Mouse (Mus musculus) Patski (cell line): ENCODE measurements around the gene Scube1. TPM values are rescaled to one million over a fixed set of nuclear protein-coding genes. Genes with fewer than 3 reads are reported as not detected.

Experiments used
- ATAC-seq: fragments of 100-300 bp; one replicate; pipeline ENCODE4 v1.8.0; 2021
- CTCF ChIA-PET: fragments of 350-600 bp; sonication (Branson Sonifier 250); formaldehyde crosslinking; loops from one replicate; lab custom pipeline; 2022; ENCODE audit warnings: inconsistent platforms; lab: Charles Lee
- POLR2A ChIA-PET: fragments of 350-600 bp; sonication (Branson Sonifier 250); formaldehyde crosslinking; loops from one replicate; lab custom pipeline; 2022; ENCODE audit warnings: antibody characterized with exemption, inconsistent platforms; lab: Charles Lee
- DNase-seq: peaks from one replicate; pipeline ENCODE4 v3.0.0-alpha.2; 2011; ENCODE audit warnings: low read depth, low spot score
- H3K27me3 ChIP-seq: fragments of 371-371 bp; one replicate; pipeline ENCODE4 v1.5.1; 2021
- CTCF ChIP-seq: fragments of 100-300 bp; IDR thresholded peaks from one replicate; pipeline ENCODE4 v1.5.1; 2021
- in situ Hi-C: fragments of 300-500 bp; cut with MboI; formaldehyde crosslinking; loops from 3 replicates; pipeline ENCODE4 v1.11.1; 2018; ENCODE audit warnings: low pct_unique_long_range_greater_than_20kb, mixed read lengths
- polyA plus RNA-seq: library from polyadenylated mRNA; unstranded; gene quantifications from one replicate; pipeline ENCODE4 v1.2.3, GENCODE M21; 2021

The Scube1 gene
- polyA plus RNA-seq, 1 experiment from 2014 or later, result 0.71 TPM

- CTCF ChIA-PET, result no interaction called here
- peak; percentile 26 for ATAC-seq
- no peaks in the 10 kb centered on the region for H3K27me3 ChIP-seq
- TF ChIP-seq CTCF, result no peak
- peak; percentile 22 for DNase-seq
- POLR2A ChIA-PET, result no interaction called here
- in situ Hi-C loops, result no loop called here
These were observed 21.5 kb upstream of the Scube1 start for GRCm38 (mm10) chr15:83746311-83746710.

GRCm38 (mm10) chr15:83742018-83742417 is 17.2 kb upstream of the Scube1 start:
- H3K27me3 ChIP-seq, result no peaks in the 10 kb centered on the region
- no peak for TF ChIP-seq CTCF
- POLR2A ChIA-PET, result no interaction called here
- no peak for DNase-seq
- CTCF ChIA-PET, result no interaction called here
- no peak for ATAC-seq
- in situ Hi-C loops, result no loop called here

DNA sequence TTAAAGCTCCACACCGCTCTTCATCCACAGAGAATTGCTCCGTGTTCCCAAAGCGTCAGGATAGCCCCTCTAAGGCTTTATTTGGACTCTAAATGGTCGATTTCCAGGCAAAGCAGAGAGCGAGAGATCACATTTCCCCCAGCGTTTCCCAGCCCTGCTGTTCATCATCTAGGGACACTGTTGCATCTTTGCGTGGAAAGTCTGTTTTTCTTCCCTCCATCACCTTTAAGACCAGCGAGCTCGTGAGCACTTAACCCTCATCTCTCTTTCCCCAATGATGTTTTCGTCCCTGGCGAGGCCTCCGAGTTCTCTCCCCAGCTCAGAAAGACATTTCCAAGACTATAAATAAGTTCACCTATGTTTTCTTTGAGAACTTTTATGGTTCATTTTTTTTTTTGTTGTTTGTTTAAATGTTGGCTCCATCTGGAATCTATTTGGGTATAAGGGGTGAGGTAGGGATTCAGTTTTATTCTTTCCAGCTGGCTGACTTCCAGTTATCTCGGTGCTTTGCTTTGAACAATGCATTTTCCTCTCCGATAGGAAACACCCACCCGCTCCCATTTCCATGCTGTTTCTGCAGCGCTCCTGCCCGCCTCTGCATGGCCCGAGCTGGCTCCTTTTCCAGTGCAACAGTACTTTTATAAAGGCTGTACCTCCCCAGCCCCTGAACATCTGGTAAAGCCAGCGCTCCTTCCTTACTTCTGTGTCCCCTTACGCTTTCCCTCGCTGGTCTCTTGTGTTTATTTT is 16.0 kb upstream of the Scube1 start:
- DNase-seq, result no peak
- in situ Hi-C loops, result no loop called here
- ChIA-PET POLR2A (no interaction called here), CTCF (no interaction called here)
- TF ChIP-seq CTCF, result no peak
- H3K27me3 ChIP-seq, result no peaks in the 10 kb centered on the region
- no peak for ATAC-seq

GRCm38 (mm10) chr15:83727626-83728025 is 2.8 kb upstream of the Scube1 start:
- in situ Hi-C loops, result no loop called here
- DNase-seq (no peak), ATAC-seq (no peak)
- ChIA-PET POLR2A (no interaction called here), CTCF (interaction anchor here (1.5 kb wide), 1 partner anchor 66 kb away, joined by 3 read pairs; no protein-coding TSS in a partner anchor)
- H3K27me3 ChIP-seq, result peaks cover 30% of the 10 kb centered on the region
- no peak for TF ChIP-seq CTCF

DNA sequence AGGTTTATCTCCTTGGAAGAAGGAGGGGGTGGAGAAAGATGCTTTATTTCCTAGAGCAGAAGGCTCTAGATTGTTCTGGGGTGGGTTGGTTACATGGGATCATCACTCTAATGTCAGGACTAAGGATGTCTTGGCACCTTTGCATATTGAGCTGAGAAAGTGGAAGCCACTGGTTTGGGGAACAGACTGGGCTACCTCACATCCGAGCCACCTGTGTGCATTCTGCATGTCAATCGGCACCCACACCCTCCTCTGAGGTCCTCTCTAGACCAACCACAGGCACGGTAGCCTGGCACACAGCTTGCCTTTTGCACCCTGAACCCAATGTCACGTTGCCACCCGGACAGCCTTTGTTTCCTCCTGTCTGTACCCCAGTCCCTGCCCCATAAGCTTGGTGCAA is 1.9 kb upstream of the Scube1 start:
- CTCF ChIA-PET, result no interaction called here
- DNase-seq (no peak), ATAC-seq (no peak)
- POLR2A ChIA-PET, result no interaction called here
- peaks cover 37% of the 10 kb centered on the region for H3K27me3 ChIP-seq
- in situ Hi-C loops, result no loop called here
- TF ChIP-seq CTCF, result no peak

DNA sequence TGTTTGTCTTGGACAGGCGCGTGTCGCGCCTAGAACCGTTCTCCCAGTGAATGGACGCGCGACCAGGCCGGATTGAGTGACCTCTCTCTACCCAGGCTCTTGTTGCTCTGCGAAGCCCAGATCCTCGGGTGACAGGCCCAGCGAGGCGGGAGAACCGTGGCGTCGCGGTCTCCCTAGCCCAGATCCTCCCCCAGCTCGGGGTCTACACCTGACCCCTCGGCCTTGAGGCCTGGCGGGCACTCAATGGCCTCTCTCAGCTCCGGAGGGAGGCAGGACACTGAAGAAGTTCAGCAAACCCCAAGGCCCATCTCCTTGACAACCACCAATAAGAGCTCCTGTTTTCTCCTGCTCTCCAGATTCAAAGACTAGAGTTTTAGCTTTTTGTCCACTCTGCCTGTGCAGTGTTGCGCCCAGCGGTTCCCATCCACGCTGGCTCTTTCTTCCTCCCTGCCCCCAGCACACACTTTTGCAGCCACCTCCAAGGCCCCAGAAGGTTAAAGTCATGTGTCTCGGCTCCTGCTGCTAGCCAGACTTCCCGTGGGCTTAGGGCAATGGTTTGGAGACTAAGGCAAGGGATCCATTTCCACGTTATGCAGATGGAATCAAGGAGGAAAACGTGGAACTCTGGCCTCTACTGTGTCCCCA is 857 bp upstream of the Scube1 start:
- in situ Hi-C loops, result no loop called here
- peaks cover 45% of the 10 kb centered on the region for H3K27me3 ChIP-seq
- no peak for ATAC-seq
- no peak for TF ChIP-seq CTCF
- ChIA-PET CTCF (no interaction called here), POLR2A (no interaction called here)
- no peak for DNase-seq

- ChIA-PET POLR2A (no interaction called here), CTCF (no interaction called here)
- ATAC-seq (peak; percentile 20), DNase-seq (no peak)
- H3K27me3 ChIP-seq, result peaks cover 54% of the 10 kb centered on the region
- TF ChIP-seq CTCF, result no peak
- in situ Hi-C loops, result no loop called here
These were observed 498 bp downstream of the Scube1 start for GRCm38 (mm10) chr15:83724160-83724885.

GRCm38 (mm10) chr15:83715582-83716228 is 9.1 kb downstream of the Scube1 start:
- peaks cover 28% of the 10 kb centered on the region for H3K27me3 ChIP-seq
- CTCF ChIA-PET, result no interaction called here
- POLR2A ChIA-PET, result no interaction called here
- DNase-seq (no peak), ATAC-seq (no peak)
- TF ChIP-seq CTCF, result no peak
- in situ Hi-C loops, result no loop called here

GRCm38 (mm10) chr15:83712798-83713197 is 12.0 kb downstream of the Scube1 start:
- ChIA-PET CTCF (no interaction called here), POLR2A (no interaction called here)
- no peak for ATAC-seq
- in situ Hi-C loops, result no loop called here
- H3K27me3 ChIP-seq, result peaks cover 18% of the 10 kb centered on the region
- TF ChIP-seq CTCF, result no peak
- no peak for DNase-seq

GRCm38 (mm10) chr15:83712361-83712760 is 12.5 kb downstream of the Scube1 start:
- TF ChIP-seq CTCF, result no peak
- peaks cover 18% of the 10 kb centered on the region for H3K27me3 ChIP-seq
- ATAC-seq (no peak), DNase-seq (no peak)
- POLR2A ChIA-PET, result no interaction called here
- CTCF ChIA-PET, result no interaction called here
- in situ Hi-C loops, result no loop called here
